ENCODE assay signal across 30 mouse cellular contexts in the genomic region with DNA sequence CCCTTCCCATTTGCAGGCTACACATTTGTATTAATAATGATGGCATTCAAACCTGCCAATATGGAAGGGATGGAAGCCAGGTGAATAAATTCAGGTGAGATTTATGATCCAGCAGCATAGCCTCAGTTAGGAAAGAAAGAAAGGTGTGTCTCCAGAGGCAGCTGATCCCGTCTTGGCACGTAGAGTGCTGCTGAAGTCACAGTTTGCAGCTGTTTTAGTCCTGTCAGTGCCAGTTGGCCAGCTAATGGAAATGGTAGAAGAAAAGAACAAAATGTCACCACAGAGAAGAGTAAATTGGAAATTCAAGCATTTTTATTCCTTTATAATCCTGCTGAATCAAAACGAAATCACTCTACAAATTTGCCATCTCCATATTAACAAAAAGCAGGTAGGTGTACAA.
DNase-seq lines count a peak whose midpoint lies in the region; ATAC-seq and TF ChIP-seq lines count a peak whose summit lies in the region.
"Had no signal": no experiment of that assay in that cellular context is flagged by ENCODE, and none has a peak within 500 bp of the region (broad histone marks: within the 10 kb centered on the region; RNA-seq: fewer than 3 reads in every experiment).

No protein-coding gene starts in this region.

- DNase-seq in gastrocnemius, adult 18-20 months (ENCODE audit: low spot score): peak; percentile 18
- DNase-seq in gastrocnemius, postnatal 36 days: no peak
- peak; percentile 7 for DNase-seq in gastrocnemius, postnatal 25 days
- DNase-seq in gastrocnemius, postnatal 4 days (ENCODE audit: low spot score in 2 of 2): no peak
- DNase-seq in brain, adult 2 months (ENCODE audit: low read depth, low spot score): peak; percentile 22
- DNase-seq: adrenal gland, postnatal 10 days; adrenal gland, postnatal 36 days; B cell, adult 2 months; cerebellum, adult 11 months; cerebellum, adult 2 months; cerebellum, adult 9-11 months; cerebellum, postnatal 25 days; heart, adult 2 months; heart, postnatal 14 days; heart, postnatal 4 days had no signal

- H3K27me3 ChIP-seq in myocyte (ENCODE audit: control insufficient read depth, insufficient read depth, insufficient read length): no peaks in the 10 kb centered on the region
- no peaks in the 10 kb centered on the region for H3K27me3 ChIP-seq in midbrain, embryonic 13.5 days
- H3K27me3 ChIP-seq: CH12.LX; embryonic facial prominence, embryonic 13.5 days; forebrain, embryonic 13.5 days; heart, embryonic 13.5 days had no signal

- no peak overlapping the region for H3ac ChIP-seq in myocyte (ENCODE audit: control insufficient read depth, insufficient read length)

- intact Hi-C loops in gastrocnemius, postnatal 36 days (cut with DNase I): no loop called here

- H3K4me3 ChIP-seq in myocyte: no peak overlapping the region
- no peak overlapping the region for H3K4me3 ChIP-seq in midbrain, embryonic 13.5 days (replicated peaks)
- H3K4me3 ChIP-seq: embryonic facial prominence, embryonic 13.5 days; forebrain, embryonic 10.5 days; forebrain, embryonic 13.5 days; heart, adult 2 months; heart, embryonic 10.5 days; heart, embryonic 13.5 days had no signal

- no peak for ATAC-seq in midbrain, embryonic 13.5 days
- ATAC-seq: forebrain, embryonic 13.5 days; forebrain, embryonic 16.5 days; hindbrain, postnatal 0 days; inflammation-experienced regulatory T-cells, adult 6 months; intestine, embryonic 16.5 days; Patski had no signal

- H3K79me2 ChIP-seq in myocyte (ENCODE audit: control insufficient read depth, insufficient read depth): no peaks in the 10 kb centered on the region

- H3K27ac ChIP-seq in midbrain, embryonic 13.5 days: no peak overlapping the region
- H3K27ac ChIP-seq: embryonic facial prominence, embryonic 13.5 days; forebrain, embryonic 10.5 days; forebrain, embryonic 13.5 days; heart, adult 2 months; heart, embryonic 10.5 days; heart, embryonic 13.5 days; hindbrain, embryonic 14.5 days; hindbrain, postnatal 0 days had no signal

- H3K4me1 ChIP-seq in midbrain, embryonic 13.5 days (replicated peaks): no peaks in the 10 kb centered on the region
- H3K4me1 ChIP-seq: embryonic facial prominence, embryonic 13.5 days; forebrain, embryonic 10.5 days; forebrain, embryonic 13.5 days; heart, embryonic 10.5 days; heart, embryonic 13.5 days had no signal

- no peak overlapping the region for H3K4me2 ChIP-seq in myocyte (ENCODE audit: low read depth)
- H3K4me2 ChIP-seq in midbrain, embryonic 13.5 days (replicated peaks): no peak overlapping the region
- H3K4me2 ChIP-seq: embryonic facial prominence, embryonic 13.5 days; forebrain, embryonic 13.5 days; heart, embryonic 13.5 days; hindbrain, embryonic 14.5 days had no signal

- TF ChIP-seq POLR2A in myocyte (IDR thresholded peaks at IDR 0.05; ENCODE audit: insufficient read length, low read depth): no peak

- H3K36me3 ChIP-seq in myocyte (ENCODE audit: control insufficient read depth, insufficient read depth): no peaks in the 10 kb centered on the region
- no peaks in the 10 kb centered on the region for H3K36me3 ChIP-seq in midbrain, embryonic 13.5 days
- H3K36me3 ChIP-seq: embryonic facial prominence, embryonic 13.5 days; forebrain, embryonic 10.5 days; G1E; heart, embryonic 10.5 days; heart, embryonic 13.5 days had no signal

- WGBS in midbrain, embryonic 13.5 days: 92% methylated on average over 3 of the region's 3 CpGs

- H3K9ac ChIP-seq in midbrain, embryonic 13.5 days (replicated peaks): no peak overlapping the region
- H3K9ac ChIP-seq: embryonic facial prominence, embryonic 13.5 days; forebrain, embryonic 13.5 days; heart, embryonic 13.5 days; hindbrain, embryonic 14.5 days had no signal

- H3K9me3 ChIP-seq in midbrain, embryonic 13.5 days: no peaks in the 10 kb centered on the region
- H3K9me3 ChIP-seq: embryonic facial prominence, embryonic 13.5 days; forebrain, embryonic 10.5 days; forebrain, embryonic 13.5 days; G1E; heart, embryonic 10.5 days; heart, embryonic 13.5 days had no signal

TF ChIP-seq in myocyte, 11 proteins besides CTCF, POLR2A, EP300 and RAD21:
- no peak for TF ChIP-seq USF1 (IDR thresholded peaks at IDR 0.05; ENCODE audit: low read depth)
- TF ChIP-seq POLR2AphosphoS2 (IDR thresholded peaks at IDR 0.05; ENCODE audit: insufficient read length, low read depth): no peak
- TF ChIP-seq MYOD1 (IDR thresholded peaks at IDR 0.05; ENCODE audit: control insufficient read depth in 1 of 3, insufficient read length in 2 of 3, low read depth in 2 of 3): peak; percentile 65 to 77 (median 73)
- TF ChIP-seq MAX (IDR thresholded peaks at IDR 0.05; ENCODE audit: low read depth): no peak
- no peak for TF ChIP-seq E2F4 (IDR thresholded peaks at IDR 0.05; ENCODE audit: insufficient read depth)
- no peak for TF ChIP-seq TCF12 (IDR thresholded peaks at IDR 0.05; ENCODE audit: insufficient read depth, poor library complexity, severe bottlenecking)
- TF ChIP-seq REST (IDR thresholded peaks at IDR 0.05; ENCODE audit: insufficient read depth, insufficient read length): no peak
- TF ChIP-seq CEBPB (IDR thresholded peaks at IDR 0.05; ENCODE audit: insufficient read depth, poor library complexity, severe bottlenecking): no peak
- TF ChIP-seq SRF (IDR thresholded peaks at IDR 0.05; ENCODE audit: control insufficient read depth, insufficient read length, low read depth): no peak
- no peak for TF ChIP-seq TCF3 (IDR thresholded peaks at IDR 0.05; ENCODE audit: insufficient read length, low read depth)
- TF ChIP-seq MYOG (IDR thresholded peaks at IDR 0.05; ENCODE audit: control insufficient read depth in 1 of 3, insufficient read depth in 1 of 3, insufficient read length in 2 of 3, low read depth in 2 of 3): peak in 2 of 3 experiments; percentile 12 to 66

Comparison
In these comparisons a context has a peak if more than half of its experiments do, and no peak if none do; other contexts are left out.
1. DNase-seq: peak in gastrocnemius, adult 18-20 months (single experiment), gastrocnemius, postnatal 25 days (single experiment) and brain, adult 2 months (single experiment); none in gastrocnemius, postnatal 36 days (0 of 2) and gastrocnemius, postnatal 4 days (0 of 2).